Mouse (Mus musculus) fibroblast of lung, adult 2 months (primary cell): ENCODE measurements around the gene Otub1.

ENCODE experiments used
- DNase-seq: peaks from one replicate; pipeline ENCODE4 v3.0.0-alpha.2; 2011; ENCODE audit warnings: low read depth

Gene Otub1

DNA sequence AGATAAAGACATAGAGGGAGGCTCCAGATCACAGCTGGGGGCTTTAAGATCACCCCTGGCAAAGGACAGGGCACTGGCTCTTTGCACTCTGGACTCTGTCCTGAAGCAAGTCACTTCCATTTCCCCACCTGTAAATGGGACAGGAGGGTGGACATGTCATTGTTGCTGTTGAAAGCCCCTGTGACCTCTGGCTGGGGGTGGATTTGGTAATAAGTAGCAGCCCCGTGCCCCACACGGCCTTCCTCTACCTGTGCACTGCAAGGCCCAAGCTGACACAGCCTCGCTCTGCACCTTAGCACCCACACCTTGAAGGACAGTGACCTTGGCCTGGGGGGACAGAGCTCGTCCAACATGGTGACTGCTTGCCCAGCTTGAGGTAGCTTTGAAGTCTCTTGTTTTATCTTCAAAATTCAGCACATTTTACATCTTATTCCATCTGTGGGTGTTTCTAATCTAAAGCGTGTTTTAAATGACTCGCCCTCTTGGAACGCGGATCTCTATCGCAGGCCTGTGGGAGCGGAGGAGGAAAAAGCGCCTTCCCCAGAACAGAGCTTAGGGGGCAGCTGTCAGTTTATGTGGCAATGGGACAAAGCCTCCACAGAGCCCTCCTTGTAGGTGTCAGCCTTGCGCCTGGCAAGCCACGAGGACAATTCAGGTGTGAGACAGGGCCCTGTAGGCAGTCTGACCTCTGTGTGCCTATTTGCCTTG, 28.2 kb downstream of the Otub1 start:
- DNase-seq, result no peak

GRCm38 (mm10) chr19:7176041-7176696, 29.9 kb downstream of the Otub1 start:
- no peak for DNase-seq

GRCm38 (mm10) chr19:7172051-7172866, 33.9 kb downstream of the Otub1 start:
- DNase-seq, result no peak

DNA sequence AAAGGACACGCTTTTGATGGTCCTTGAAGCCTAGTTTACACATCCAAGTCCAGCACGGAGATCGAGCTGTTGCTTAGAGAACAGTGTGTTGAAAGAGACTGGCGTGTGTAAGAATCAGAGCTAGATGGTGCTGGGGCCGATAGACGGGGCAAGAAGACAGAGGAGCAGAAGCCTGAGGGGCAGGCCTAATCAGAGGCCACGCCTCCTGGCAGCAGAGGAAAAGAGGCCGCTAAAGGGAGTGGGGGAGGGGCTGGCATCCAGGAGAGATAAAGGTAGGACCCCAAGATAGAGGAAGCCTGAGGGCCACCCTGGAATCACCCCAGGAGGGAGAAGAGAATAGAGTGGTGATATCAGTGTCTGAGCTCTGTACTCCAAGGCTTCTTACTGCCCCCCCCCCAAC, 34.7 kb downstream of the Otub1 start:
- DNase-seq, result no peak

DNA sequence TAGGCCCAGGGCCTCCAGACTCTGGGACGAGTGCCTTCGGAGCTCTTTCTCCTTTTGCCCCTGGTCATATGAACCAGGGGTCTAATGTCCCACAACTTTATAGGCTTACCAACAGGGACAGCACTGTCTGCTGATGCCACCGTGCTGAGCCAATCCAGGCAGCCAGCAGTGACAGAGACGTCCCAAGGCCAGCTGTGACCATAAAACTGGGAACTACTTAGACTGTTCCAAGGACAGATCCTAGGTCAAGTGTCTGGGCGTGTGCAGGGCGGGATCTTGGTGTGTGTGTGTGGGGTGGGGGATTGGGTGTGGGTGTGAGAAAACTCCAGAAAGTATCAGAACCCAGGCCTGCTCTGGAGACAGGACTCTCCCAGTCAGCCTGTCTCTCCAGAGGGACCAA, 35.2 kb downstream of the Otub1 start:
- DNase-seq, result no peak

- no peak for DNase-seq
Observed at GRCm38 (mm10) chr19:7168423-7168822, 37.7 kb downstream of the Otub1 start.

DNA sequence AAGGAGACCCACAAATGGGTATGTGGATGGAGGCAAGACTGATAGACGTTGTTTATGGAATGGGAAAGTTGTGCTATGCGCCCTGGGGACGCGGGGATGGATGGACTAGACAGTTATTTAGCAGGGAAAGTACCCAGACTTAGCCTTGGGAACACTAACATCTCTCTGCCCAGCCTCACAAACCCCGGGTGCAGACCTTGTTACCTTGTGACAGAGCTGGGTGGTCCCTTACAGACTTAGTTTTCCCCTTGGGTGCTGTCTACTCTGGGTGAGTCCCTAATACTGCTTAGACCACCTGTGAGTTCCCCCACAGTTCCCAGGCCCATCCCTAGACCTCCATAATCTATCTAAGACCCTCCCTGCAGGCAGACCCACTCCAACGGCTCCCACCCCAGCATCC, 39.3 kb downstream of the Otub1 start:
- DNase-seq, result no peak

GRCm38 (mm10) chr19:7166200-7166711, 39.9 kb downstream of the Otub1 start:
- no peak for DNase-seq

- no peak for DNase-seq
Observed at GRCm38 (mm10) chr19:7165509-7166199, 40.5 kb downstream of the Otub1 start.

DNA sequence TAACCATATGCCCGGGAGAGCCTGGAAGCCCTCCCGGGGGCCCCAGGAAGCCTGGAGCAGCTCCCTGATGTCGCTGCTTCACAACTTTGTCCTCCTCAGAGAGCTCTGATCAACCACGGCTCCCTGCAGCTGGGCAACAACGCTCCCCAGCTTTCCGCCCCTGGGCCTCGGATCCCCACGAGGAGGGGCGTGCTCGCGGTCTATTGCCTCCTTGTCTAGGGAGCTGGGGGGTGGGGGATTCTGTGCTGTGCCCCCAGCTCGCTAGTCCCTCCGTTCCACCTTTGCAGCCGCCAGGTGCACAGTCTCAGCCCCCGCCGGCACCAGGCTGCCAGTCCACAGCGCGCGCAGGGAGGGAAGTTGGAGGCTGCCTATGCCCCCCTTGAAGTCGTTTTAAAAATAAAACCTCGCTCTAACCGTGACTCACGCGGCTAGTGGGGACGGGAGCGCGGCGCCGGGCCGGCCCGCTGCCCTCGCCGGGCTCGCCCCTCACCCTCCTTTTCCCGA, 41.2 kb downstream of the Otub1 start:
- DNase-seq, result no peak

GRCm38 (mm10) chr19:7164238-7164637, 41.9 kb downstream of the Otub1 start:
- no peak for DNase-seq

DNA sequence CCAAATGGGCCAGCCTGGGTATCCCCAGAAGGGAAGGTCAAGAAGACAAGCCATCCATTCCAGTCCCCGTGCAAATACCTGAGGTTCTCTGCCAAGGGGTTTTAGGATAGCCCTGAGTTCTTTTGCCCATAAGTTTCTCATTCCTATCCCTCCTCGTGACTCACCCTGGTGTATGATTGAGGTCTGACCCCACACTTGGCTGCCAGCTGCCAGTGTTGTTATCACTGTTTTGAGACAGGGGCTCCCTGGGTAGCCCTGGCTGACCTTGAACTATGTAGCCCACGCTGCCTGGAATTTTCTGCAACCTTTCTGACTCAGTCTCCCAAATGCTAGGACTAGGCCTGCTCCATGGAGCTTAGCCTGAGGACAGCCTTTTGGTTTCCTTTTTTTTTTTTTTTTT, 45.1 kb downstream of the Otub1 start:
- DNase-seq, result no peak

- DNase-seq, result no peak
Observed at GRCm38 (mm10) chr19:7160151-7160906, 45.8 kb downstream of the Otub1 start.

- no peak for DNase-seq
Observed at GRCm38 (mm10) chr19:7157734-7158133, 48.4 kb downstream of the Otub1 start.

DNA sequence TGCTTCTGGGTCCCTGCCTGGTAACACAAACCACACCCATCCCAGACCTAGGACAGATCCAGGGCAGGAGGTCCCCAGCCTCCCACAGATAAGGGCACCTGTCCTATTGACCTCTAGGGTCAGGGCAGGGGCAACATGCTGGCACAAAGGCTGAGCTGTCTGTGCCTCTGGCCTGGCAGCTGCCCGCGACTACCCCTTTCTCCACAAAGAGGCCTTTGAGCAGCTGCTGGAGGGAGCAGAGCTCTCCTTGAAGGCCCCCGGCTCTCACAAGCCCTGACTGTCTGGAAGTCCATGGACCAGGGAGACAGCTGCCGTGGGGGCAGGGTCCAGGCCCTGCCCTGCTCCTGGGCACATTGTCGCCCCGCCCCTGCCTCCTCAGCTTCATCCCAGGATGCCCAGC, 50.9 kb downstream of the Otub1 start:
- no peak for DNase-seq

DNA sequence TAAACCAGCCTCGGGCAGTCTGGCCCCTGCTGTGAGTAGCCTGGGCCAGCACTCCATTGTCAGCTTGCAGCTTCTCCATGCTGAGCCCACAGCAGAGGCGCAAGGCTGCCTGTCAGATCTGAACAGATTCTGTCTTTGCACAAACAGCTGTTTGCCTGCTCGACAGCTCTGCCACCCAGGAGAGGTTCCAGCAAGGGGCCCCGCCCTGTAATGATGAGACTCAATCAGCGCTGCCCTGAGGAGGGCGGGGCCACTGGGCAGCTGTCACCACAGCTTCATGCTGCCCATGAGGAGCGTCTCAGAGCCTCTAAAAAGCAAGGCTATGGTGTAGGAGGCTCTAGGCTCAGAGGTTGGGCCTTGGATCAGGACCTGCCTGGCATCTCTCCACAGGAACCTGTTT, 52.9 kb downstream of the Otub1 start:
- DNase-seq, result no peak

- DNase-seq, result no peak
Observed at GRCm38 (mm10) chr19:7151927-7152653, 54.0 kb downstream of the Otub1 start.

GRCm38 (mm10) chr19:7151300-7151926, 54.7 kb downstream of the Otub1 start:
- DNase-seq, result no peak

GRCm38 (mm10) chr19:7149158-7149685, 56.9 kb downstream of the Otub1 start:
- no peak for DNase-seq
